Mouse (Mus musculus) liver, embryonic 11.5 days (tissue): ENCODE results near the gene Kdm1b. TPM values are rescaled to one million over a fixed set of nuclear protein-coding genes. Genes with fewer than 3 reads are reported as not detected.

ENCODE experiments used
- ATAC-seq: fragments of 200-750 bp; cut with Nextera tagmentation; replicated peaks from 2 replicates; pipeline ENCODE4 v1.8.0; 2017; ENCODE audit warnings: moderate number of reproducible peaks, mild to moderate bottlenecking, moderate TSS enrichment, moderate library complexity; ENCODE audit not compliant: low FRiP score
- DNase-seq: peaks from one replicate; pipeline ENCODE4 v3.0.0-alpha.2; 2017; ENCODE audit warnings: low spot score
- H3K27ac ChIP-seq: fragments of 300-500 bp; sonication (generic); 2 replicates; pipeline ENCODE4 v1.5.1; 2014; ENCODE audit warnings: mild to moderate bottlenecking, low read depth, low read length, control low read depth
- H3K27me3 ChIP-seq: fragments of 300-500 bp; sonication (generic); replicated peaks from 2 replicates; pipeline ENCODE4 v1.6.1; 2014; ENCODE audit warnings: low read length, mixed read lengths; ENCODE audit not compliant: control insufficient read depth, insufficient read depth
- H3K36me3 ChIP-seq: fragments of 300-500 bp; sonication (generic); 2 replicates; pipeline ENCODE4 v1.6.1; 2014; ENCODE audit warnings: mild to moderate bottlenecking, low read length, moderate library complexity, mixed read lengths; ENCODE audit not compliant: control insufficient read depth, insufficient read depth
- H3K4me1 ChIP-seq: fragments of 300-500 bp; sonication (generic); replicated peaks from 2 replicates; pipeline ENCODE4 v1.6.1; 2014; ENCODE audit warnings: low read length, mixed read lengths; ENCODE audit not compliant: control insufficient read depth, insufficient read depth
- H3K4me2 ChIP-seq: fragments of 300-500 bp; sonication (generic); 2 replicates; pipeline ENCODE4 v1.6.1; 2014; ENCODE audit warnings: mild to moderate bottlenecking, control low read depth, moderate library complexity
- H3K4me3 ChIP-seq: fragments of 300-500 bp; sonication (generic); 2 replicates; pipeline ENCODE4 v1.5.1; 2014; ENCODE audit warnings: low read depth, low read length, control low read depth
- H3K9ac ChIP-seq: fragments of 300-500 bp; sonication (generic); 2 replicates; pipeline ENCODE4 v1.6.1; 2014; ENCODE audit warnings: low read depth, low read length, control low read depth
- H3K9me3 ChIP-seq: fragments of 300-500 bp; sonication (generic); 2 replicates; pipeline ENCODE4 v1.6.1; 2016; ENCODE audit warnings: low read length, inconsistent platforms, mixed read lengths; ENCODE audit not compliant: control insufficient read depth
- WGBS: fragments of 180-500 bp; shearing (Covaris S2); extraction: QIAGEN DNeasy Blood & Tissue Kit; methylation state at CpG from one replicate; pipeline ENCODE4 v1.1.7; 2014; 5-methylcytosine and 5-hydroxymethylcytosine counted together
- polyA plus RNA-seq: library from polyadenylated mRNA; unstranded; fragments of >200 nt; fragmentation: Nextera tagmentation; extraction: Ambion mirVana; gene quantifications from 2 replicates; pipeline ENCODE4 v1.2.1, GENCODE M21; 2014

Gene Kdm1b
- polyA plus RNA-seq, 1 experiment from 2014 or later, result 9.2 TPM

- H3K4me3 ChIP-seq, result no peak overlapping the region
- ATAC-seq, result no peak
- 75% methylated on average over 7 of the region's 7 CpGs for WGBS
- H3K27ac ChIP-seq, result no peak overlapping the region
- H3K9ac ChIP-seq, result no peak overlapping the region
- no peak overlapping the region for H3K4me2 ChIP-seq
- H3K9me3 ChIP-seq, result no peaks in the 10 kb centered on the region
- no peaks in the 10 kb centered on the region for H3K36me3 ChIP-seq
- no peaks in the 10 kb centered on the region for H3K4me1 ChIP-seq
- DNase-seq, result no peak
- no peaks in the 10 kb centered on the region for H3K27me3 ChIP-seq
These were observed 23.5 kb upstream of the Kdm1b start for GRCm38 (mm10) chr13:47019774-47020173.

GRCm38 (mm10) chr13:47020798-47021197 lies 22.5 kb upstream of the Kdm1b start:
- Histone ChIP-seq H3K27me3 (no peaks in the 10 kb centered on the region), H3K36me3 (no peaks in the 10 kb centered on the region), H3K4me1 (no peaks in the 10 kb centered on the region), H3K27ac (no peak overlapping the region), H3K4me2 (no peak overlapping the region), H3K9me3 (no peaks in the 10 kb centered on the region), H3K4me3 (no peak overlapping the region), H3K9ac (no peak overlapping the region)
- DNase-seq (no peak), ATAC-seq (no peak)
- 81% methylated on average over 7 of the region's 7 CpGs for WGBS

GRCm38 (mm10) chr13:47030376-47031107 lies 12.8 kb upstream of the Kdm1b start:
- H3K9me3 ChIP-seq, result no peaks in the 10 kb centered on the region
- 82% methylated on average over 17 of the region's 17 CpGs for WGBS
- H3K4me2 ChIP-seq, result no peak overlapping the region
- H3K27ac ChIP-seq, result no peak overlapping the region
- ATAC-seq, result no peak
- H3K36me3 ChIP-seq, result no peaks in the 10 kb centered on the region
- no peaks in the 10 kb centered on the region for H3K4me1 ChIP-seq
- no peak overlapping the region for H3K9ac ChIP-seq
- no peak overlapping the region for H3K4me3 ChIP-seq
- DNase-seq, result no peak
- no peaks in the 10 kb centered on the region for H3K27me3 ChIP-seq

- H3K36me3 ChIP-seq, result no peaks in the 10 kb centered on the region
- ATAC-seq (no peak), DNase-seq (no peak)
- H3K27ac ChIP-seq, result no peak overlapping the region
- H3K4me3 ChIP-seq, result no peak overlapping the region
- no peak overlapping the region for H3K9ac ChIP-seq
- no peaks in the 10 kb centered on the region for H3K27me3 ChIP-seq
- no peaks in the 10 kb centered on the region for H3K4me1 ChIP-seq
- no peak overlapping the region for H3K4me2 ChIP-seq
- 86% methylated on average over 4 of the region's 4 CpGs for WGBS
- no peaks in the 10 kb centered on the region for H3K9me3 ChIP-seq
These were observed 9.7 kb upstream of the Kdm1b start for GRCm38 (mm10) chr13:47033602-47034001.

GRCm38 (mm10) chr13:47037946-47038345 lies 5.4 kb upstream of the Kdm1b start:
- no peak overlapping the region for H3K27ac ChIP-seq
- no peak for DNase-seq
- no peaks in the 10 kb centered on the region for H3K9me3 ChIP-seq
- H3K4me3 ChIP-seq, result no peak overlapping the region
- H3K4me1 ChIP-seq, result no peaks in the 10 kb centered on the region; the same call in 1 of the 2 replicates
- H3K9ac ChIP-seq, result no peak overlapping the region
- H3K36me3 ChIP-seq, result no peaks in the 10 kb centered on the region
- ATAC-seq, result no peak
- no peaks in the 10 kb centered on the region for H3K27me3 ChIP-seq
- 79% methylated on average over 6 of the region's 6 CpGs for WGBS
- no peak overlapping the region for H3K4me2 ChIP-seq

GRCm38 (mm10) chr13:47040061-47040460 lies 3.2 kb upstream of the Kdm1b start:
- Histone ChIP-seq H3K9ac (no peak overlapping the region), H3K36me3 (no peaks in the 10 kb centered on the region), H3K9me3 (no peaks in the 10 kb centered on the region), H3K4me2 (no peak overlapping the region), H3K4me1 (peaks cover 7% of the 10 kb centered on the region), H3K27me3 (no peaks in the 10 kb centered on the region), H3K4me3 (no peak overlapping the region), H3K27ac (no peak overlapping the region)
- ATAC-seq (no peak), DNase-seq (no peak)
- 93% methylated on average over 5 of the region's 5 CpGs for WGBS

- peak overlapping the region; percentile 63 for H3K9ac ChIP-seq
- H3K27me3 ChIP-seq, result no peaks in the 10 kb centered on the region
- 48% methylated on average over 8 of the region's 8 CpGs for WGBS
- H3K4me3 ChIP-seq, result peak overlapping the region; percentile 58
- ATAC-seq, result no peak
- DNase-seq, result no peak
- H3K27ac ChIP-seq, result no peak overlapping the region
- peak overlapping the region; percentile 85 for H3K4me2 ChIP-seq
- peaks cover 7% of the 10 kb centered on the region for H3K4me1 ChIP-seq
- H3K36me3 ChIP-seq, result no peaks in the 10 kb centered on the region
- no peaks in the 10 kb centered on the region for H3K9me3 ChIP-seq
These were observed 1.2 kb upstream of the Kdm1b start for GRCm38 (mm10) chr13:47042024-47042633.

- H3K4me1 ChIP-seq, result peaks cover 7% of the 10 kb centered on the region
- peak; percentile 30 for ATAC-seq
- no peaks in the 10 kb centered on the region for H3K27me3 ChIP-seq
- no peaks in the 10 kb centered on the region for H3K9me3 ChIP-seq
- H3K9ac ChIP-seq, result peak overlapping the region; percentile 76
- DNase-seq, result peak; percentile 38
- H3K27ac ChIP-seq, result no peak overlapping the region; the same call in 1 of the 2 replicates
- whole genome bisulfite sequencing, result 1% methylated on average over 45 of the region's 45 CpGs
- H3K4me3 ChIP-seq, result peak overlapping the region; percentile 90
- H3K4me2 ChIP-seq, result peak overlapping the region; percentile 100
- H3K36me3 ChIP-seq, result no peaks in the 10 kb centered on the region
These were observed 726 bp downstream of the Kdm1b start for GRCm38 (mm10) chr13:47043833-47044616.
